Mouse (Mus musculus): ENCODE results near the gene Gm11213. TPM values are rescaled to one million over a fixed set of nuclear protein-coding genes. Genes with fewer than 3 reads are reported as not detected.

Gene Gm11213
- polyA plus RNA-seq, 1 experiment = not detected

GRCm38 (mm10) chr4:63594459-63595110 is 10.5 kb downstream of the Gm11213 start:
- Histone ChIP-seq H3K27ac (ENCODE audit: control insufficient read depth, insufficient read depth, low read depth, low read length, poor library complexity) (no peak overlapping the region; the same call in 1 of the 2 replicates), H3K4me1 (ENCODE audit: control insufficient read depth, insufficient read depth, low read length) (no peaks in the 10 kb centered on the region), H3K4me3 (replicated peaks; ENCODE audit: control insufficient read depth, low read depth, low read length) (no peak overlapping the region)
- WGBS = 46% methylated on average over 5 of the region's 5 CpGs
- TF ChIP-seq CTCF (IDR thresholded peaks at IDR 0.05; ENCODE audit: control insufficient read depth, insufficient read depth, low read length) (no peak), POLR2A (IDR thresholded peaks at IDR 0.05; ENCODE audit: borderline replicate concordance, control insufficient read depth, low read depth, low read length) (no peak)

- H3K27ac ChIP-seq (ENCODE audit: control insufficient read depth, insufficient read depth, low read depth, low read length, poor library complexity) = no peak overlapping the region
- H3K4me1 ChIP-seq (ENCODE audit: control insufficient read depth, insufficient read depth, low read length) = no peaks in the 10 kb centered on the region; the same call in 1 of the 2 replicates
- H3K4me3 ChIP-seq (replicated peaks; ENCODE audit: control insufficient read depth, low read depth, low read length) = no peak overlapping the region
- WGBS = 9% methylated on average over 4 of the region's 4 CpGs
- TF ChIP-seq CTCF (IDR thresholded peaks at IDR 0.05; ENCODE audit: control insufficient read depth, insufficient read depth, low read length) = no peak
- no peak for TF ChIP-seq POLR2A (IDR thresholded peaks at IDR 0.05; ENCODE audit: borderline replicate concordance, control insufficient read depth, low read depth, low read length)
These were observed 14.5 kb downstream of the Gm11213 start for GRCm38 (mm10) chr4:63590538-63590937.

DNA sequence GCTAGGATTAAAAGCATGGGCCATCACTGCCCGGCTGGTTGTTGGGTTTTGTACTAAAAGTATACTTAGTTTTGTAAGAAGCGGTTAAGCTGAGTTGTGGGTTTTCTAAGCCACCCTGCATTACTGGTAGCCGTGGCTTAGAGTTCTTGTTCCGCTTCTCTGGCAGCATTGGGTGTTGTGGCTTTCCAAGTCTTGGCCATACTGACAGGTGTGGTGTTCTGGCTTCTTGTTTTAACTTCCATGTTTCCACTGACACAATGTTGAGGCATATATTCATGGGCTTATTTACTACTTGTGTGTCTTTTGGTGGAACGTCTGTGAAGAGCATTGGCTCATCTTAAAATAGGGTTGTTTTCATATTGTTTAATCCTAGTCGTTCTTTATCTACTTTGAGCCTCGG is 15.1 kb downstream of the Gm11213 start:
- Histone ChIP-seq H3K4me3 (replicated peaks; ENCODE audit: control insufficient read depth, low read depth, low read length) (no peak overlapping the region), H3K4me1 (ENCODE audit: control insufficient read depth, insufficient read depth, low read length) (no peaks in the 10 kb centered on the region; the same call in 1 of the 2 replicates), H3K27ac (ENCODE audit: control insufficient read depth, insufficient read depth, low read depth, low read length, poor library complexity) (no peak overlapping the region)
- WGBS = 8% methylated on average over 7 of the region's 7 CpGs
- TF ChIP-seq POLR2A (IDR thresholded peaks at IDR 0.05; ENCODE audit: borderline replicate concordance, control insufficient read depth, low read depth, low read length) (no peak), CTCF (IDR thresholded peaks at IDR 0.05; ENCODE audit: control insufficient read depth, insufficient read depth, low read length) (no peak)

DNA sequence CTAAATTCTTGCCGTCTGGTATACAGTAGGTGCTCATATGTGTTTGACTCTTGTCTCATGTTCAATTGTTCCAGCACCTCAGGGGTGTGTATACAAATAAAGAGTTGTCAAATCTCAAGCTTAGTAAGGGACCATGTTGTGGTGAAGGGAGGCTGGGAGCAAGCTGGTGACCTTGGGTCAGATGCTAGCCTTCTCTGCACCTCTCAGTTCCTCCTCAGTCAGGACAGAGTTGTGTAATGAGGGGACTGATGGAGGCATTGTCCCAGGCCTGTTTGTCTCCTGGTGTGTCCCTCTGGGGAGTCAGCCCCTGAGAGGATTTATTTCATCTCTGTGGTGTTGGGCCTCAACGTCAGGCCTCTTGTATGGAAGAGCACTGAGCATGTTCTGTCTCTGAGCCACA is 18.8 kb downstream of the Gm11213 start:
- H3K4me1 ChIP-seq (ENCODE audit: control insufficient read depth, insufficient read depth, low read length) = no peaks in the 10 kb centered on the region; the same call in 1 of the 2 replicates
- 69% methylated on average over 2 of the region's 2 CpGs for WGBS
- no peak overlapping the region for H3K27ac ChIP-seq (ENCODE audit: control insufficient read depth, insufficient read depth, low read depth, low read length, poor library complexity)
- TF ChIP-seq POLR2A (IDR thresholded peaks at IDR 0.05; ENCODE audit: borderline replicate concordance, control insufficient read depth, low read depth, low read length) (no peak), CTCF (IDR thresholded peaks at IDR 0.05; ENCODE audit: control insufficient read depth, insufficient read depth, low read length) (no peak)
- H3K4me3 ChIP-seq (replicated peaks; ENCODE audit: control insufficient read depth, low read depth, low read length) = no peak overlapping the region

DNA sequence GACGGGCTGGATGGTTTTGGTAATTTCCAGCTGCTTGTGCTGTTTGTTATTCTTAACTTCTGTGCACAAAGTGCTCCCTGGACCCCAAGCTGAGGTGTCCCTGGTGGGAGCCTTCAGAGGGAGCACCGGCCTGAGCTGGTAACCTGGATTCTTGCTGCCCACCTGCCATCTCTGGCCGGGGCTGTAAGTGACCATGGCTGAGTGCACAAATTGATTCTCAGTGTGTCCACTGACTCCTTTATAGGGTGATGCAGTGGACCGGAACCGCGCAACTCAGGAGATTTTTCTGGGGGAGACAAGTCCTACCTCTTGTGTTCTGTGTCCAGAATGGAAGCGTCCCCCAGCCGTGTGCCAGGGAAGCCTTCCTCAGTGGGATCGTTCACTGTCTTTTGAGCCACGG is 19.8 kb downstream of the Gm11213 start:
- Histone ChIP-seq H3K4me1 (ENCODE audit: control insufficient read depth, insufficient read depth, low read length) (no peaks in the 10 kb centered on the region; the same call in 1 of the 2 replicates), H3K27ac (ENCODE audit: control insufficient read depth, insufficient read depth, low read depth, low read length, poor library complexity) (no peak overlapping the region), H3K4me3 (replicated peaks; ENCODE audit: control insufficient read depth, low read depth, low read length) (no peak overlapping the region)
- WGBS = 89% methylated on average over 10 of the region's 10 CpGs
- TF ChIP-seq CTCF (IDR thresholded peaks at IDR 0.05; ENCODE audit: control insufficient read depth, insufficient read depth, low read length) (no peak), POLR2A (IDR thresholded peaks at IDR 0.05; ENCODE audit: borderline replicate concordance, control insufficient read depth, low read depth, low read length) (no peak)

- Histone ChIP-seq H3K4me3 (replicated peaks; ENCODE audit: control insufficient read depth, low read depth, low read length) (no peak overlapping the region), H3K27ac (ENCODE audit: control insufficient read depth, insufficient read depth, low read depth, low read length, poor library complexity) (no peak overlapping the region), H3K4me1 (ENCODE audit: control insufficient read depth, insufficient read depth, low read length) (no peaks in the 10 kb centered on the region; the same call in 1 of the 2 replicates)
- WGBS = 85% methylated on average over 5 of the region's 5 CpGs
- no peak for TF ChIP-seq POLR2A (IDR thresholded peaks at IDR 0.05; ENCODE audit: borderline replicate concordance, control insufficient read depth, low read depth, low read length)
- TF ChIP-seq CTCF (IDR thresholded peaks at IDR 0.05; ENCODE audit: control insufficient read depth, insufficient read depth, low read length) = no peak
These were observed 22.5 kb downstream of the Gm11213 start for GRCm38 (mm10) chr4:63582580-63582979.

DNA sequence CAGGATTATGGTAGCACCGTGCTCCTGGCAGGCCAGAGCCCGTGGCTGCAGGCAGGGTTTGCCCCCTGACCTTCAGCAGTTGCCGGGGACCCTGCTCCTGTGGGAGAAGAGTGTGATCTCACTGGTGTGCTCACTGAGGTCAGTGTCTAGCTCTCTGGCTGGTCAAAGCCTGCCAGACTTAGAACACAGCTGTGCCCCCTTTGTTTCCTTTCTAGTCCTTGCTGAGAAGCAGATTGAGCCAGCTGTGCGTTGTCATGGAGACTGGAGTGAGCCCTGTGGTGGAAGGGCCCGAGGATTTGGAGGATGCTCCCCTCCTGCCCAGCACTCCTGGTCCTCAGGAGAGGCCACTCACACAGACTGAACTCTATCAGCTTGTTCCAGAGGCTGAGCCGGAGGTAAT is 25.0 kb downstream of the Gm11213 start:
- WGBS = 84% methylated on average over 6 of the region's 6 CpGs
- H3K4me3 ChIP-seq (replicated peaks; ENCODE audit: control insufficient read depth, low read depth, low read length) = no peak overlapping the region
- TF ChIP-seq CTCF (IDR thresholded peaks at IDR 0.05; ENCODE audit: control insufficient read depth, insufficient read depth, low read length) (no peak), POLR2A (IDR thresholded peaks at IDR 0.05; ENCODE audit: borderline replicate concordance, control insufficient read depth, low read depth, low read length) (no peak)
- H3K27ac ChIP-seq (ENCODE audit: control insufficient read depth, insufficient read depth, low read depth, low read length, poor library complexity) = no peak overlapping the region
- H3K4me1 ChIP-seq (ENCODE audit: control insufficient read depth, insufficient read depth, low read length) = no peaks in the 10 kb centered on the region

DNA sequence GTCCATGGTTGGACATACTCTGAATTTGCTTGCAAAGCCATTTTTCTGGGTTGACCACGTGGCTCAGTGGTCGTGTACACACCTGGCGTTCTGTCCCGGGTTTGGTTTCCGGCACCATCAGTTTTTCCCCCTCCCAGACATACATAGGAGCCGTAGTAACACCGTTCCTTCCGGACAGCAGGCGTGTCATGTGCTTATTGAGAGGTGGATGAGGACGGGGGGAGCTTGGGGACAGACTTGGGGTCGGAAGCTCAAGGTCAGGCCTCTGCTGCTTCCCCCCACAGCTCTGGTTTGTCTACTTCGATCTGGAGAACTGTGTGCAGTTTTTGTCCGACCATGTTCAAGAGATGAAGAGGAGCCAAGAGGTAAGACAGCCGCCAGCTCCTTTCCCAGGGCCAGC is 25.4 kb downstream of the Gm11213 start:
- TF ChIP-seq POLR2A (IDR thresholded peaks at IDR 0.05; ENCODE audit: borderline replicate concordance, control insufficient read depth, low read depth, low read length) = no peak
- TF ChIP-seq CTCF (IDR thresholded peaks at IDR 0.05; ENCODE audit: control insufficient read depth, insufficient read depth, low read length) = no peak
- Histone ChIP-seq H3K27ac (ENCODE audit: control insufficient read depth, insufficient read depth, low read depth, low read length, poor library complexity) (no peak overlapping the region), H3K4me1 (ENCODE audit: control insufficient read depth, insufficient read depth, low read length) (no peaks in the 10 kb centered on the region), H3K4me3 (replicated peaks; ENCODE audit: control insufficient read depth, low read depth, low read length) (no peak overlapping the region)
- WGBS = 85% methylated on average over 14 of the region's 14 CpGs

Measured in bone marrow, adult 2 months (tissue).